Comparison of ENCODE assay signal across 9 mouse cellular contexts in genomic region chr2:167278751-167279526, GRCm38 (mm10). TPM values are rescaled to one million over a fixed set of nuclear protein-coding genes. Genes with fewer than 3 reads are reported as not detected.
DNase-seq lines count a peak whose midpoint lies in the region; ATAC-seq and TF ChIP-seq lines count a peak whose summit lies in the region.
"Had no signal": no experiment of that assay in that cellular context is flagged by ENCODE, and none has a peak within 500 bp of the region (broad histone marks: within the 10 kb centered on the region; RNA-seq: fewer than 3 reads in every experiment).

No protein-coding gene starts in this region.

- peak; percentile 90 for TF ChIP-seq CTCF in gastrocnemius, adult 2 months (IDR thresholded peaks at IDR 0.05)
- peak; percentile 93 for TF ChIP-seq CTCF in kidney, adult 2 months (conservative IDR thresholded peaks at IDR 0.05; ENCODE audit: insufficient read depth, insufficient read length, low read depth, low read length)

- H3K4me2 ChIP-seq in limb, embryonic 15.5 days = no peak overlapping the region

- intact Hi-C loops in gastrocnemius, adult 2 months (cut with DNase I) = loop anchor here (1.0 to 2.0 kb wide), 2 partner anchors 57 to 206 kb away; no protein-coding TSS in a partner anchor

- H3K27ac ChIP-seq in gastrocnemius, adult 2 months = no peak overlapping the region
- H3K27ac ChIP-seq in kidney, adult 2 months (ENCODE audit: insufficient read depth, low read depth, low read length) = no peak overlapping the region
- no peak overlapping the region for H3K27ac ChIP-seq in limb, embryonic 15.5 days

- no peaks in the 10 kb centered on the region for H3K36me3 ChIP-seq in kidney, adult 2 months (ENCODE audit: control insufficient read depth, insufficient read depth, low read length)
- no peaks in the 10 kb centered on the region for H3K36me3 ChIP-seq in limb, embryonic 15.5 days

- H3K4me1 ChIP-seq in kidney, adult 2 months (ENCODE audit: control insufficient read depth, insufficient read depth, low read length) = no peaks in the 10 kb centered on the region
- H3K4me1 ChIP-seq in limb, embryonic 15.5 days = 0 out of 2 replicates have a peak, but pooled peaks cover 2% of the 10 kb centered on the region

- no peak overlapping the region for H3K4me3 ChIP-seq in gastrocnemius, adult 2 months
- no peak overlapping the region for H3K4me3 ChIP-seq in kidney, adult 2 months (ENCODE audit: insufficient read depth, low read depth, low read length)
- no peak overlapping the region for H3K4me3 ChIP-seq in limb, embryonic 15.5 days
- H3K4me3 ChIP-seq: erythroblast, embryonic 14.5 days had no signal

- no peak for TF ChIP-seq POLR2A in kidney, adult 2 months (IDR thresholded peaks at IDR 0.05; ENCODE audit: low read depth, low read length)

- no peaks in the 10 kb centered on the region for H3K27me3 ChIP-seq in kidney, adult 2 months (replicated peaks; ENCODE audit: control insufficient read depth, insufficient read depth, low read length)
- peaks cover 8% of the 10 kb centered on the region; the same call in 1 of the 2 replicates for H3K27me3 ChIP-seq in limb, embryonic 15.5 days

- H3K9me3 ChIP-seq in limb, embryonic 15.5 days = no peaks in the 10 kb centered on the region

- peak; percentile 40; the same call in 1 of the 2 replicates for ATAC-seq in limb, embryonic 15.5 days (ENCODE audit: insufficient number of reproducible peaks, low FRiP score, low TSS enrichment, low read depth)
- ATAC-seq in monocyte, adult 5-6 weeks (replicated peaks; ENCODE audit: insufficient number of reproducible peaks, low FRiP score, low TSS enrichment, poor library complexity, severe bottlenecking) = peak; percentile 83

- no peak overlapping the region for H3K9ac ChIP-seq in limb, embryonic 15.5 days

- peak; percentile 68 for DNase-seq in A20 (ENCODE audit: low read depth, low spot score)
- peak; percentile 58 for DNase-seq in T-cell, adult 2 months (ENCODE audit: low spot score)
- peak; percentile 72 to 74 for DNase-seq in cerebellum, postnatal 36 days
- peak; percentile 74 for DNase-seq in gastrocnemius, adult 2 months
- peak; percentile 59 for DNase-seq in kidney, adult 2 months
- peak; percentile 89 for DNase-seq in testis, postnatal 10 days (ENCODE audit: low spot score)

- 53% methylated on average over 17 of the region's 17 CpGs for WGBS in kidney, adult 2 months
- WGBS in limb, embryonic 15.5 days = 57% methylated on average over 17 of the region's 17 CpGs

RNA-seq across cellular contexts. Expression of gene Ptgis, which starts 38.5 kb away (rescaled TPM):
- 1 to 10 TPM; 1.7 to 5.2 TPM for total RNA-seq in gastrocnemius, adult 2 months (2021)
- polyA plus RNA-seq in kidney, adult 2 months (2012; rRNA removed) = 8.3 and 11.2 TPM in 2 replicates
- polyA plus RNA-seq in limb, embryonic 15.5 days (2015; fragmentation: Nextera tagmentation; extraction: Ambion mirVana) = 35.7 and 44.6 TPM in 2 replicates
- total RNA-seq in monocyte, adult 5-6 weeks (2017) = not detected in 3 replicates
- polyA plus RNA-seq: erythroblast, embryonic 14.5 days had no signal
